Mouse (Mus musculus) right cerebral cortex, postnatal 4 days (tissue): Measurements from ENCODE around the gene Lipo1.
"Not testable (repeated sequence)": the region's sequence is repeated elsewhere in the genome, so short reads cannot be mapped to it uniquely, and the experiment has no call there.

Experiments
- DNase-seq: peaks from one replicate; pipeline ENCODE4 v3.0.0-alpha.2; 2022

The Lipo1 gene

DNA sequence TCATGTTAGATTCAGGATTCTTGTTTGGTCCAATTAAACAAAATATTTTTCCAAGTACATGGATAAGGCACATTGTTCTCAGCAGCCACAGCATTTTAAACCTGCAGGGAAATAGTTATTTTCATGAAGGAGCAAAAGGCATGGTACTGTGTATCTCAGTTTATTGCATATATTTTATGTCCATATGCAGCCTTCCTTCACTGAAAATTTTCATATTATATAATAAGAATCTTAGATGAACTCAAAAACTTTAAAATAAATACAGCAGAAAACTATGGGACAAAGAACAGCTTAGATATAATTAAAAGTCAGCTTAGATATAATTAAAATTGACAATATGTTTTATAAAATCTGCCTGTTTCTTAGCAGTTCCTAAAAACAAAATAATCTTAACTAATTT is at the start of gene Lipo1:
Gene Lipo1 (minus strand): TSS at position 101 of the 400 bp plus-strand sequence.
- DNase-seq, result not testable (repeated sequence)

DNA sequence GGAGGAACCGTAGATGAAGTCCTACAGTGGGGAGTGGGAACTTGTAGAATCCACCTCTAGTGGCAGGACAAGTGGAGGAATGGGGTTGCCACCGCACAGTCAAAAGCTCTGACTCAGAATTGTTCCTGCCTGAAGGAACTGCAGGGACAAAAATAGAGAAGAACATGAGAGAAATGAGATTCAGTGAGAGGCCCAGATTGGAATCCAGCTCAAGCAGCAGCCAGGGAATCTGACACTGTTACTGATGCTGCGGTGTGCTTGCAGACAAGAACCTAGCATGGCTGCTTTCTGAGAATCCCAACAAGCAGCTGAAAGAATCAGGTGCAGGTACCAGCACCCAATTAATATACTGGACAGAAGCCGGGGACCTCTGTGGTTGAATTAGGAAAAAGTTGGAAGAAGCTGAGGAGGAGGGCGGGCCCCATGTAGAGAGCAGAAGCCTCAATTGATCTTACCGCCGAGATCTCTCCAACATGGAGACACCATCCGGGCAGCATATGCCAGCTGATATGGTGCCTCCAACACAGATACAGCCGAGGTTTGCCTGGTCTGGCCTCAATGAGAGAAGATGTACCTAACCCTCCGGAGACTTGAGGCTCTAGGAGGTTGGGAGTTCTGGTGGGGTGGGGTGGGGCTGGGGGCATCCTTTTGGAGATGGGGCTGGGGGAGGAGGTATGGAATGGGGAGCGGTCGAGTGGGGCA is 532 bp downstream of the Lipo1 start:
- no peak for DNase-seq

DNA sequence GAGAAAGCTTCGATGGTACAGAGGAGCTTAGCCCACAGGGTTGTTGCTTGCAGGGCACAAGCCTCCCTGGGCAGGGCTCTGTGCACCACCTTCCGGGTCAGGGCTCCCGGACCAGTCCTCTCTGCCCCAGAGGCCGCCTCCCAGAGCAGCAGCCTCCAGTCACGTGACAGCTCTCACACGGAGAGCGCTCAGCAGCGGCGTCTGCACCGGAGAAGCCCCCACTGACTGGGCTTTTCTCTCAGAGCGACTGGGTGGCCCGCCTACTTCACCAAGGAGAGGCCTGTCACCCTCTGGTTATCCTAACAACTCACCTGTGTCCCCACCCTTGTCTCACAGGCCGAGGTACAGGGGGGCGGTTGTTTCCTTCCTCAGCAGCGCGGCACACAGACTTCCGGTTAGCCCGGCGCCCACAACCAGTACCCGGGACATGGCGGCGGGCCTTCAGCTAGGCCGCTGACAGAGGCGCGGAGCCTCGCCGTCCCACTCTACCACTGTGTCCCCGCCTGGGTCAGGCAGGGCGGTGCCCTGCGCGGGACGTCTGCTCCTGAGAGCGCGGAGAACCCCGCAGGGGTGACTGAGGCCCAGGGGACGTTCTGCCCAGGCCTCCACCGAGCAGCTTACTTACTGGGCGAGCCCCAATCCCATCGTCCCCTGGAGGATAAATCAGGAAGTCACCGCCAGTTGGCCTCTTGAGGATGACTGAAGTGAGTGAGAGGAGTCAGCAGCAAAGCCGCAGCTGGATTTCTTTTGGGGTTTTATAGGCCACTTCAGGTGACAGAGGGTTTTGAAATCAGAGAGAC is 25.8 kb downstream of the Lipo1 start, which contains the start of gene Lipo3:
Gene Lipo3 (minus strand): TSS at position 665 of the 800 bp plus-strand sequence.
- DNase-seq, result peak; percentile 21

DNA sequence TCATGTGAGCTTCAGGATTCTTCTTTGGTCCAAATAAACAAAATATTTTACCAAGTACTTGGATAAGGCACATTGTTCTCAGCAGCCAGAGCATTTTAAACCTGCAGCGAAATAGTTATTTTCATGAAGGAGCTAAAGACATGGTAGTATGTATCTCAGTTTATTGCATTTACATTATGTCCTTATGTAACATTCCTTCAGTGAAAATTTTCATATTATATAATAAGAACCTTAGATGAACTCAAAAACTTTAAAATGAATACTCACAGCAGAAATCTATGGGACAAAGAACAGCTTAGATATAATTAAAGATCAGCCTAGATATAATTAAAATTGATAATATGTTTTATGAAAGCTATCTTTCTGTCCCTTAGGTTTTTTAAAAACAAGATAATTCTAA is 36.0 kb downstream of the Lipo1 start, which contains the start of gene Lipo2:
Gene Lipo2 (minus strand): TSS at position 101 of the 400 bp plus-strand sequence.
- not testable (repeated sequence) for DNase-seq
